Mouse (Mus musculus): ENCODE data around the gene Izumo2. TPM values are rescaled to one million over a fixed set of nuclear protein-coding genes. Genes with fewer than 3 reads are reported as not detected.
"Not testable (repeated sequence)": the region's sequence is repeated elsewhere in the genome, so short reads cannot be mapped to it uniquely, and the experiment has no call there.

Izumo2 gene
- polyA plus RNA-seq, 1 experiment from 2014 or later: not detected

DNA sequence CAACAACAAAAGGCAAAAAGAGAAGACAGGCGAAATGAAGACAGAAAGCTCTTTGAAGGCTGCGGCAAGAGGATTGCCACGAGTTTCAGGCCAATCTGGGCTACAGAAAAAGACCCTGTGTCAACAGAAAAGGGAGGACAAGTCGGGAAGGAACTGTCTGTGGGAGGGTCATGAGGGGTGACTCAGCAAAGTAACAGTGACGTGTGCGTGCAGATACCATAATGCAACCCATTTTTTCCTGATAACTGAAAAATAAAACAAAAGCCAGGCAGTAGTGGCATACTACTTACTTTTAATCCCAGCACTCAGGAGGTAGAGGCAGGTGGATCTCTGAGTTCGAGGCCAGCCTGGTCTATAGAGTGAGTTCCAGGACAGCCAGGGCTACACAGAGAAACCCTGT lies 10.6 kb upstream of the Izumo2 start:
- WGBS: 63% methylated on average over 7 of the region's 7 CpGs

DNA sequence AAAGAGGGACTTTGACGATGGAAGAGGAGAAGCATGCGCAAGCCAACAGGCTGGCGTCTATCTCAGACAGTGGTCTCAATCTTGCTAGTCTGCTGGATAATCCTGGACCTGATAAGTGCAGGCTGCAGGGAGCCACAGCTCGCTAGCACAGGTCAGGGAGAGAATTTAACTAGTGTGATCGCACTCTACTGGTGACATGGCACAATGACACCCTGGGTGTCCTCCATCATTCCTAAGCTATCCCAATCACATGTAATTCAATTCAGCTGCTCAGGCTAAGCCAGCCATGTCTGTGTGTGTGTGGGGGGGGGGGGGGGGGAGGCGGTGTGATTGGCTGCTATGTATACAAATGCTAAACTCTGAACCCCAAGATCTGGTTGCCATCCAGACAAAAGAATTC lies 6.6 kb upstream of the Izumo2 start:
- 9% methylated on average over 6 of the region's 6 CpGs for WGBS
- H3K27me3 ChIP-seq: peaks cover 16% of the 10 kb centered on the region
- no peak overlapping the region for H3K9ac ChIP-seq (replicated peaks)

More for the DNA sequence above, 10.6 kb upstream of the Izumo2 start:
- H3K9me3 ChIP-seq: no peaks in the 10 kb centered on the region
- H3K4me3 ChIP-seq (replicated peaks): no peak overlapping the region
- ATAC-seq (ENCODE audit: insufficient number of reproducible peaks, insufficient read depth, low FRiP score, low TSS enrichment, low read depth): no peak
- H3K4me1 ChIP-seq (replicated peaks): peaks cover 12% of the 10 kb centered on the region; the same call in 1 of the 2 replicates
- no peaks in the 10 kb centered on the region for H3K36me3 ChIP-seq
- no peak overlapping the region for H3K27ac ChIP-seq
- peaks cover 19% of the 10 kb centered on the region for H3K27me3 ChIP-seq
- no peak overlapping the region for H3K9ac ChIP-seq (replicated peaks)
- H3K4me2 ChIP-seq: no peak overlapping the region

DNA sequence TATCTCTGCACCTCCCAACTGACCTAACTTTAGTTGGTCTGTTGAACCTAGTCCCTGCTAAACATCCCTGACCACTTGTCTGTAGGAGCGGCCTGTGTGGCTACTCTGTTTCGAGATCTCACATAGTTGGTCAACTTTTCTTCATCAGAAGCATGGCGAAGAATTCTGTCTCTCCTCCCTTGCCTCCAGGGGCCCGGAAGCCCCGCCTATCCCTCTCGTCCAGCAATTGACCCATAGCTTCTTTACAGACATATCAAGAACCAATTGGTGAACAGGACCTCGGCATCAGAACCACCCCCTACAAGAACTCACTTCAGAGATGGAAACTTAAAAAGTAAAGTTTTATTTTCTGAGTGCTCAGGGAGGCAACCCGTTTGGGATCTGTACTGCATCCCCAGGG lies 5.6 kb upstream of the Izumo2 start:
- Histone ChIP-seq H3K36me3 (no peaks in the 10 kb centered on the region), H3K4me1 (replicated peaks) (no peaks in the 10 kb centered on the region), H3K9me3 (peaks cover 9% of the 10 kb centered on the region; the same call in 1 of the 2 replicates), H3K27me3 (peaks cover 5% of the 10 kb centered on the region), H3K9ac (replicated peaks) (no peak overlapping the region), H3K4me2 (no peak overlapping the region), H3K4me3 (replicated peaks) (no peak overlapping the region), H3K27ac (no peak overlapping the region)
- WGBS: 78% methylated on average over 8 of the region's 8 CpGs
- no peak for ATAC-seq (ENCODE audit: insufficient number of reproducible peaks, insufficient read depth, low FRiP score, low TSS enrichment, low read depth)

More for the DNA sequence above, 6.6 kb upstream of the Izumo2 start:
- H3K4me3 ChIP-seq (replicated peaks): no peak overlapping the region
- ATAC-seq (ENCODE audit: insufficient number of reproducible peaks, insufficient read depth, low FRiP score, low TSS enrichment, low read depth): no peak
- peaks cover 6% of the 10 kb centered on the region; the same call in 1 of the 2 replicates for H3K9me3 ChIP-seq
- H3K36me3 ChIP-seq: no peaks in the 10 kb centered on the region
- H3K4me1 ChIP-seq (replicated peaks): peaks cover 9% of the 10 kb centered on the region; the same call in 1 of the 2 replicates
- no peak overlapping the region for H3K27ac ChIP-seq
- no peak overlapping the region for H3K4me2 ChIP-seq

DNA sequence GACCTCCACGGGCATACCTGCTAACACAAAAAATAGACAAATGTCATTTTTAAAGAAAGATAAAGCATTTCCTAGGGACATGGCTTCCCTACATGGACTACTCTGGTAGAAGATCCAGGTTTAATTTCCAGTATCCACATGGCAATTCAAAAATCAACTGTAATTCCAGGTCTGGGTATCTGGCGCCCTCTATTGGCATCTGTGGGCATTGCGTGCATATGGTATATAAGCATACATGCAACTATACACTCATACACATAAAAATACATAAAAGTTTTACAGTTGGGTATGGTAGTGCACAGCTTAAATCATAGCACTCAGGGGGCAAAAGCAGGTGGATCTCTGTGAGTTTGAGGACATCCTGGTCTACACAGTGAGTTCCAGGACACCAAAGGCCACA lies 4.2 kb upstream of the Izumo2 start:
- Histone ChIP-seq H3K9me3 (peaks cover 9% of the 10 kb centered on the region; the same call in 1 of the 2 replicates), H3K4me2 (no peak overlapping the region), H3K36me3 (no peaks in the 10 kb centered on the region), H3K9ac (replicated peaks) (no peak overlapping the region), H3K4me3 (replicated peaks) (no peak overlapping the region), H3K27me3 (no peaks in the 10 kb centered on the region), H3K27ac (no peak overlapping the region), H3K4me1 (replicated peaks) (no peaks in the 10 kb centered on the region)
- no peak for ATAC-seq (ENCODE audit: insufficient number of reproducible peaks, insufficient read depth, low FRiP score, low TSS enrichment, low read depth)
- WGBS: 57% methylated on average over 3 of the region's 3 CpGs

DNA sequence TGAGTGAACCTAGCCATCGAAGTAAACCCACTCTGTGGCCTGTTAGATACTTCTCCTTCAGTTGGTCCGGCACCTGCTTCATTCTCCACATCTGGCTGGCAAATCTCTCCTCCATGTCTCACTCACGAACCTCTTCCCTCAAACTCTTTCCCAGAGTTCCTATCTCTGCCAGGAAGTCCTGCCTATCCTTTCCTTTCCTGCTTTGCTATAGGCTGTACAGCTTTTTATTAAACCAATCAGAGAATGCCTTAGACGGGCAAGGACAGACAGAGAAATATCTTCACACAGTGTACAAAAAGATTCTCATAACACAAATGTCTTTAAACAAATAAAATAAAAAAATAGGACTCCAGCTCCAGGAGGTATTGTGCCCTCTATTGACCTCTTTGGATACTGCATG lies 3.5 kb upstream of the Izumo2 start:
- H3K4me1 ChIP-seq (replicated peaks): no peaks in the 10 kb centered on the region
- H3K9ac ChIP-seq (replicated peaks): no peak overlapping the region
- H3K27ac ChIP-seq: no peak overlapping the region
- no peaks in the 10 kb centered on the region for H3K36me3 ChIP-seq
- WGBS: 79% methylated on average over 4 of the region's 4 CpGs
- peaks cover 9% of the 10 kb centered on the region; the same call in 1 of the 2 replicates for H3K9me3 ChIP-seq
- H3K4me2 ChIP-seq: no peak overlapping the region
- H3K27me3 ChIP-seq: no peaks in the 10 kb centered on the region
- H3K4me3 ChIP-seq (replicated peaks): no peak overlapping the region
- no peak for ATAC-seq (ENCODE audit: insufficient number of reproducible peaks, insufficient read depth, low FRiP score, low TSS enrichment, low read depth)

DNA sequence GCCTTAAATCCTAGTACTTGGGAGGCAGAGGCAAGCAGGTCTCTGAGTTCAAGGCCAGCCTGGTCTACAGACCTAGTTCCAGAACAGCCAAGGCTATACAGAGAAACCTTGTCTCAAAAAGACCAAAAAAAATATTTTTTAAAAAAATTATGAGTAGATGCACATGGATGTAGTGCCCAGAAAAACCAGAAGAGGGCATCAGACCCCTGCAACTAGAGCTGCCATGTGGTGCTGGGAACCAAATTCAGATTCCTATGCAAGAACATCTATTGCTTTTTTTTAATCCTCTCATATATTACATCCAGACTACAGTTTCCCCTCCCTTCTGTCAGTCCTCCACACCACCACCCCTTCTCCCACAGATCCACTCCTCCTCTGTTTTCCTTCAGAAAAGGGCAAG lies 2.2 kb upstream of the Izumo2 start:
- no peak overlapping the region for H3K4me2 ChIP-seq
- ATAC-seq (ENCODE audit: insufficient number of reproducible peaks, insufficient read depth, low FRiP score, low TSS enrichment, low read depth): no peak
- H3K36me3 ChIP-seq: no peaks in the 10 kb centered on the region
- no peak overlapping the region for H3K27ac ChIP-seq
- H3K4me3 ChIP-seq (replicated peaks): no peak overlapping the region
- H3K4me1 ChIP-seq (replicated peaks): no peaks in the 10 kb centered on the region
- no peaks in the 10 kb centered on the region for H3K27me3 ChIP-seq
- H3K9me3 ChIP-seq: peaks cover 9% of the 10 kb centered on the region; the same call in 1 of the 2 replicates
- H3K9ac ChIP-seq (replicated peaks): no peak overlapping the region

DNA sequence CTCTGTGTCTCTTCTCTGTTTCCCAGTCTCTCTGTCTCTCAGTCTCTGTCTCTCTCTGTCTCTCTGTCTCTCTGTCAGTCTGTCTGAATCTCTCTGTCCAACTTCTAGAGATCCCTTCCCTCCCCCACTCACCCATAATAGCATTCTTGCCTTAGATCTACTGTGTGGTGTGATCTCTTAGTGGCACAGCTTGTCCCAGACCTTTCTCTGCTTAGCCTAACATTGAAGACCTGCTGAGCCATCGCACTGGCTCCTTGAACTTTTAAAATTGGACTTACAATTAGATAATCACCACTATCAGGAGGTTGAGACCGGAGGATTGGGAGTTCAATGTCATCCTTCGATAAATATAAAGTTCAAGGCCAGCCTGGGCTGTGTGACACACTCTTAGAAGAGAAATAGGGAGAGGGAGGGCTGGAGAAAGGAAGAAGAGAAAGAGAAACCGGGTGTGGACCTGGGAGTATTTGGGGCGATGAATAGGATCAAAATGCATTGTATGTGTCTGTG lies 1.3 kb upstream of the Izumo2 start:
- WGBS: 87% methylated on average over 5 of the region's 5 CpGs
- no peak overlapping the region for H3K4me2 ChIP-seq
- ATAC-seq (ENCODE audit: insufficient number of reproducible peaks, insufficient read depth, low FRiP score, low TSS enrichment, low read depth): no peak
- H3K4me1 ChIP-seq (replicated peaks): no peaks in the 10 kb centered on the region
- peaks cover 9% of the 10 kb centered on the region; the same call in 1 of the 2 replicates for H3K9me3 ChIP-seq
- H3K27me3 ChIP-seq: no peaks in the 10 kb centered on the region
- no peaks in the 10 kb centered on the region for H3K36me3 ChIP-seq
- H3K9ac ChIP-seq (replicated peaks): no peak overlapping the region
- H3K27ac ChIP-seq: no peak overlapping the region
- no peak overlapping the region for H3K4me3 ChIP-seq (replicated peaks)

DNA sequence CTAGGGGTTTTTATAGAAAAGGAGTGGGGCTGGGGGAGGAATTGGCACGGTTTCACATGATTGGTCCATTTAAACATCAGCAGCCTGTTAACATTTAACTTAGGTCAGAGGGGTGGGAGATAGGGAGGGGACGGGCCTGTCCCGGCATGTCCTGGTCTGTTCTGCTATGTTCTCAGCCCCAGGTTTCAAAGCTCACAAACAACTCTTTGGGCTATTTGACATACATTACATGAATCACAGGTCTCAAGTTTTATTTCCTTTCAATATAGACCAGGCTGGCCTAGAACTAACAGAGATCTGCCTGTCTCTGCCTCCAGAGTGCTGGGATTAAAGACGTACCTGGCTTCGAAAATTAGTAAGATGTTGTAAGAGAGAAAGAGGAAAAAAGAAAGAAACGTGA lies 449 bp upstream of the Izumo2 start:
- H3K4me1 ChIP-seq (replicated peaks); H3K4me3 ChIP-seq (replicated peaks); H3K36me3 ChIP-seq; ATAC-seq (ENCODE audit: insufficient number of reproducible peaks, insufficient read depth, low FRiP score, low TSS enrichment, low read depth); H3K27me3 ChIP-seq; H3K9ac ChIP-seq (replicated peaks); H3K27ac ChIP-seq; H3K9me3 ChIP-seq; H3K4me2 ChIP-seq: not testable (repeated sequence)
- WGBS: 90% methylated on average over 6 of the region's 6 CpGs

DNA sequence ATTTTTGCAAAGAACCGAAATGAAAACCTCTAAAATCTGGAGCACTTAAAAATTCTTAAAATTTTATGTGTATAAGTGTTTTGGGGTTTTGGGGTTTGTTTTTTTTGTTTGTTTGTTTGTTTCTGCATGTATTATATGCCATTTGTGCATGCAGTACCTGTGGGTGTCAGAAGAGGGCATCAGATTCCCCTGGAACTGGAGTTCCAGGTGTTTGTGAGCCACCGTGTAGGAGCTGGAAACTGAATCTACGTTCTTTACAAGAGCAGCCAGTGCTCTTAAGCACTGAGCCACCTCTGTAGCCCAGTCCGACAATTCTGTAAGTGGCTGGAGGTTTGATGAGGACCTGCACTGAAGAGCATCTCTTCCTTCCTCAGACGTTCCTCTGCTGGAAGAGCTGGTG lies 1.3 kb downstream of the Izumo2 start:
- 88% methylated on average over 5 of the region's 5 CpGs for WGBS
- H3K9me3 ChIP-seq: peaks cover 4% of the 10 kb centered on the region; the same call in 1 of the 2 replicates
- H3K27me3 ChIP-seq: no peaks in the 10 kb centered on the region
- no peak overlapping the region for H3K4me3 ChIP-seq (replicated peaks)
- no peak overlapping the region for H3K4me2 ChIP-seq
- no peaks in the 10 kb centered on the region for H3K36me3 ChIP-seq
- no peak overlapping the region for H3K27ac ChIP-seq
- no peak for ATAC-seq (ENCODE audit: insufficient number of reproducible peaks, insufficient read depth, low FRiP score, low TSS enrichment, low read depth)
- no peak overlapping the region for H3K9ac ChIP-seq (replicated peaks)
- H3K4me1 ChIP-seq (replicated peaks): no peaks in the 10 kb centered on the region

DNA sequence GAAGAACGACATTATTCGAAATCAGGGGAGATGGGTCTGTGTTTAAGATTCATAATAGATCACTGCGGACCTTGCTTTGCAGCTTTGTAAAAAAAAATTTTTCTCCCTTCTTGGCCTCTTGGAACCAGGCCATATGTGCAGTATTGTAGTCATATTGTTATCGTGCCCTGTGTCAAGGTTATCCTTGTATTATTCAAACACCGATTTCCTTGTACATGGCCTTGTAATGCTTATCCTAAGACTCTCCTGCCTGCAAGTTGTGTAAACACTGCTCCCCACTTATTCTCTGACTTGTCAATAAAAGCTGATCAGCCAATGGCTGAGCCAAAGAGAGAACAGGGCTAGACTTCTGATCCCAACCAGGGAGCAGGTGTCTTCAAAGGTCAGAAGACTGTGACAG lies 13.5 kb downstream of the Izumo2 start:
- Histone ChIP-seq H3K9me3 (no peaks in the 10 kb centered on the region), H3K4me2 (no peak overlapping the region), H3K27me3 (peaks cover 3% of the 10 kb centered on the region; the same call in 1 of the 2 replicates), H3K4me1 (replicated peaks) (no peaks in the 10 kb centered on the region), H3K27ac (no peak overlapping the region), H3K36me3 (no peaks in the 10 kb centered on the region), H3K4me3 (replicated peaks) (no peak overlapping the region), H3K9ac (replicated peaks) (no peak overlapping the region)
- WGBS: 84% methylated on average over 5 of the region's 5 CpGs
- ATAC-seq (ENCODE audit: insufficient number of reproducible peaks, insufficient read depth, low FRiP score, low TSS enrichment, low read depth): no peak

DNA sequence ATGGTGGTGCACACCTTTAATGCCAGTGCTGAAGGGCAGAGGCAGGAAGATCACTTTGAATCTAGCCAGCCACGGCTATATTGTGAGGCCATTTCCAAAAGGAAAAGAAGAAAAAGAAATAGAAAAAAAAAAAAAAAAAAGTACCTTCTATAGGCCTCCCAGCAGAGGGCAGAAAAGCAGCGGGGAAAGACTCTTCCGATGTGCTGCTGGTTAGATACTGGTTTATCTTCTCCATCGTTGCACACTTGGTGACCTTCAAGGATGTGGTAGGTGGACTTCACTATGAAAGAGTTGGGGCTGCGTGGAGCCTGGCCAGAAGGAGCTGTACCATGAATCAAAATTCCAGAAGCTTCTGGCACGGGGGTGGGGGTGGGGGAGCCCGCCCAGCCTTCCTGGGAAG lies 15.8 kb downstream of the Izumo2 start:
- no peak for ATAC-seq (ENCODE audit: insufficient number of reproducible peaks, insufficient read depth, low FRiP score, low TSS enrichment, low read depth)
- Histone ChIP-seq H3K4me2 (no peak overlapping the region), H3K4me1 (replicated peaks) (no peaks in the 10 kb centered on the region), H3K4me3 (replicated peaks) (no peak overlapping the region), H3K27ac (no peak overlapping the region), H3K9me3 (0 out of 2 replicates have a peak, but pooled peaks cover 4% of the 10 kb centered on the region), H3K36me3 (no peaks in the 10 kb centered on the region), H3K9ac (replicated peaks) (no peak overlapping the region), H3K27me3 (peaks cover 3% of the 10 kb centered on the region; the same call in 1 of the 2 replicates)
- WGBS: 25% methylated on average over 7 of the region's 7 CpGs

DNA sequence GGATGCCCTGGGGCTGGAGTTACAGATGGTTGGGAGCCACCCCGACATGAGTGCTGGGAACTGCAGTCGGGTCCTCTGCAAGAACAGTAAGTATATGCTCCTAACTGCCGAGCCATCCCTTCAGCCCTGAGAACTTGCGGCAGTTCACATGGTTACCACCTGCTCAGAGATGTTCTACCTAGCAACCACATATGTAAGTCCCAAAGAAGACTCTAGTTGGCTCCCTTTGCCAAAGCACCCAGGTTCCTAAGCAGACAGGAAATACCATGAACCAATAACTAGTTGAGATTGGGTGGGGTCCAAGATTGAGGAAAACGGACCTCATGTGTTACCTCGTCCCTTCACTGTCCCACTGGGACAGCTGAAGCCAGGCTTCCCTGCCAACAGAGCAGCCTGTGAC lies 17.8 kb downstream of the Izumo2 start:
- Histone ChIP-seq H3K4me1 (replicated peaks) (no peaks in the 10 kb centered on the region), H3K4me3 (replicated peaks) (no peak overlapping the region), H3K27ac (no peak overlapping the region), H3K4me2 (no peak overlapping the region), H3K9me3 (0 out of 2 replicates have a peak, but pooled peaks cover 4% of the 10 kb centered on the region), H3K36me3 (no peaks in the 10 kb centered on the region), H3K27me3 (peaks cover 3% of the 10 kb centered on the region; the same call in 1 of the 2 replicates), H3K9ac (replicated peaks) (no peak overlapping the region)
- no peak for ATAC-seq (ENCODE audit: insufficient number of reproducible peaks, insufficient read depth, low FRiP score, low TSS enrichment, low read depth)
- 65% methylated on average over 6 of the region's 6 CpGs for WGBS

All from limb, embryonic 12.5 days (tissue).